ENCODE assay signal across 18 mouse cellular contexts in the genomic region with DNA sequence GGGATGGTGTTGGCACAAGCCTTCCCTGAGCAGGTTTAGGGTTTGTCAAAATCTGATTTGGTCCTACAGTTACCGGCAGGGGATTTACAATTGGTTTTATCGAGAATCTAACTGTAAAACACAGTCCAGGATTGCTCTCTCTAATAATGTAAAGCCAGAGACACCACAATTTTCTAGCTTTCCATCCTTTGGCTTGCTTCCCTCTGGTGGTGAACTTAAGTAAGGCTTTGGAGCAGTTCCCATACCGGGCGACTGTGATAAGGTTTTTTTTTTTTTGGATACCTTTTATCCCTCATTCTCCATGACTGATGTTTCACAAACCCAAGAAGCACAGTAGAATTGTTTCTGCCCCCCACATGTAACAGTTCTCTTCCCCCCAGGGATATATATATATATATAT.
A peak's percentile ranks its signal among the peaks of the same experiment; 100 is the strongest.
DNase-seq lines count a peak whose midpoint lies in the region; ATAC-seq and TF ChIP-seq lines count a peak whose summit lies in the region.
"Had no signal": no experiment of that assay in that cellular context is flagged by ENCODE, and none has a peak within 500 bp of the region (broad histone marks: within the 10 kb centered on the region; RNA-seq: fewer than 3 reads in every experiment).

No protein-coding gene starts in this region.

- WGBS in intestine, postnatal 0 days, result 70% methylated on average over 4 of the region's 4 CpGs
- 61% methylated on average over 4 of the region's 4 CpGs for WGBS in intestine, embryonic 16.5 days
- 68% methylated on average over 4 of the region's 4 CpGs for WGBS in midbrain, postnatal 0 days
- 80% methylated on average over 4 of the region's 4 CpGs for WGBS in midbrain, embryonic 13.5 days
- 55% methylated on average over 4 of the region's 4 CpGs for WGBS in stomach, postnatal 0 days

- CTCF ChIA-PET in Patski (lab: Charles Lee), result no interaction called here

- no peaks in the 10 kb centered on the region for H3K4me1 ChIP-seq in intestine, postnatal 0 days (replicated peaks; ENCODE audit: control insufficient read depth, insufficient read depth, low read length)
- no peaks in the 10 kb centered on the region for H3K4me1 ChIP-seq in intestine, embryonic 16.5 days (ENCODE audit: control insufficient read depth, insufficient read depth, low read length)
- no peaks in the 10 kb centered on the region for H3K4me1 ChIP-seq in midbrain, postnatal 0 days (ENCODE audit: insufficient read depth, low read length)
- no peaks in the 10 kb centered on the region for H3K4me1 ChIP-seq in midbrain, embryonic 13.5 days (replicated peaks)
- H3K4me1 ChIP-seq in stomach, postnatal 0 days (replicated peaks; ENCODE audit: control insufficient read depth, insufficient read depth), result no peaks in the 10 kb centered on the region
- H3K4me1 ChIP-seq: embryonic facial prominence, embryonic 13.5 days; forebrain, embryonic 10.5 days; heart, embryonic 13.5 days; hindbrain, embryonic 10.5 days; intestine, embryonic 15.5 days; liver, embryonic 13.5 days; midbrain, embryonic 12.5 days had no signal

- in situ Hi-C loops in Patski (cut with MboI; ENCODE audit: low pct_unique_long_range_greater_than_20kb), result no loop called here

- POLR2A ChIA-PET in Patski (lab: Charles Lee), result no interaction called here

- no peak for ATAC-seq in intestine, postnatal 0 days
- no peak for ATAC-seq in intestine, embryonic 16.5 days
- no peak for ATAC-seq in midbrain, postnatal 0 days (ENCODE audit: low FRiP score)
- ATAC-seq in midbrain, embryonic 13.5 days, result no peak
- ATAC-seq in Patski, result no peak
- no peak for ATAC-seq in stomach, postnatal 0 days (ENCODE audit: low FRiP score, low TSS enrichment)
- ATAC-seq: intestine, embryonic 15.5 days had no signal

- no peak for TF ChIP-seq EP300 in stomach, postnatal 0 days (optimal IDR thresholded peaks at IDR 0.05)

- H3K27me3 ChIP-seq in intestine, postnatal 0 days (replicated peaks; ENCODE audit: control insufficient read depth, insufficient read depth, low read length), result no peaks in the 10 kb centered on the region
- H3K27me3 ChIP-seq in intestine, embryonic 16.5 days (replicated peaks; ENCODE audit: control insufficient read depth, insufficient read depth, low read length), result no peaks in the 10 kb centered on the region
- H3K27me3 ChIP-seq in midbrain, postnatal 0 days (ENCODE audit: insufficient read depth, low read length), result no peaks in the 10 kb centered on the region
- no peaks in the 10 kb centered on the region for H3K27me3 ChIP-seq in midbrain, embryonic 13.5 days
- peaks cover 14% of the 10 kb centered on the region for H3K27me3 ChIP-seq in Patski
- no peaks in the 10 kb centered on the region for H3K27me3 ChIP-seq in stomach, postnatal 0 days (ENCODE audit: control insufficient read depth, insufficient read depth, low read length)
- H3K27me3 ChIP-seq: embryonic facial prominence, embryonic 13.5 days; heart, embryonic 13.5 days; intestine, embryonic 15.5 days; liver, embryonic 13.5 days; midbrain, embryonic 12.5 days had no signal

- no peaks in the 10 kb centered on the region for H3K36me3 ChIP-seq in intestine, postnatal 0 days (ENCODE audit: control insufficient read depth, insufficient read depth)
- no peaks in the 10 kb centered on the region for H3K36me3 ChIP-seq in intestine, embryonic 16.5 days (ENCODE audit: control insufficient read depth, insufficient read depth, low read length)
- H3K36me3 ChIP-seq in midbrain, postnatal 0 days (ENCODE audit: insufficient read depth, low read length), result no peaks in the 10 kb centered on the region
- no peaks in the 10 kb centered on the region for H3K36me3 ChIP-seq in midbrain, embryonic 13.5 days
- no peaks in the 10 kb centered on the region for H3K36me3 ChIP-seq in stomach, postnatal 0 days (ENCODE audit: control insufficient read depth, insufficient read depth, low read length)
- H3K36me3 ChIP-seq: embryonic facial prominence, embryonic 13.5 days; forebrain, embryonic 10.5 days; heart, embryonic 13.5 days; hindbrain, embryonic 10.5 days; intestine, embryonic 15.5 days; liver, embryonic 13.5 days; midbrain, embryonic 12.5 days had no signal

- no peak overlapping the region for H3K27ac ChIP-seq in intestine, postnatal 0 days (ENCODE audit: low read depth, low read length)
- H3K27ac ChIP-seq in intestine, embryonic 16.5 days (ENCODE audit: low read length), result no peak overlapping the region
- no peak overlapping the region for H3K27ac ChIP-seq in midbrain, postnatal 0 days (ENCODE audit: low read depth, low read length)
- no peak overlapping the region for H3K27ac ChIP-seq in midbrain, embryonic 13.5 days
- no peak overlapping the region for H3K27ac ChIP-seq in stomach, postnatal 0 days (replicated peaks)
- H3K27ac ChIP-seq: embryonic facial prominence, embryonic 13.5 days; forebrain, embryonic 10.5 days; heart, embryonic 13.5 days; hindbrain, embryonic 10.5 days; intestine, embryonic 15.5 days; liver, embryonic 13.5 days; midbrain, embryonic 12.5 days had no signal

- peak; percentile 54 for TF ChIP-seq CTCF in intestine, postnatal 0 days (IDR thresholded peaks at IDR 0.05; ENCODE audit: low read depth)
- peak; percentile 54; the same call in 1 of the 2 replicates for TF ChIP-seq CTCF in midbrain, postnatal 0 days (IDR thresholded peaks at IDR 0.05)
- peak; percentile 18 for TF ChIP-seq CTCF in Patski (IDR thresholded peaks at IDR 0.05)
- TF ChIP-seq CTCF in stomach, postnatal 0 days (IDR thresholded peaks at IDR 0.05; ENCODE audit: low read depth), result peak; percentile 60

- H3K4me3 ChIP-seq in intestine, postnatal 0 days (ENCODE audit: low read depth, low read length), result no peak overlapping the region
- no peak overlapping the region for H3K4me3 ChIP-seq in intestine, embryonic 16.5 days (ENCODE audit: low read length)
- no peak overlapping the region for H3K4me3 ChIP-seq in midbrain, postnatal 0 days (ENCODE audit: low read depth, low read length)
- H3K4me3 ChIP-seq in midbrain, embryonic 13.5 days (replicated peaks), result no peak overlapping the region
- H3K4me3 ChIP-seq in stomach, postnatal 0 days (ENCODE audit: low read depth, low read length), result no peak overlapping the region
- H3K4me3 ChIP-seq: embryonic facial prominence, embryonic 13.5 days; forebrain, embryonic 10.5 days; heart, embryonic 13.5 days; hindbrain, embryonic 10.5 days; intestine, embryonic 15.5 days; liver, embryonic 13.5 days; midbrain, embryonic 12.5 days had no signal

- no peak for DNase-seq in midbrain, postnatal 0 days (ENCODE audit: low spot score)
- no peak for DNase-seq in Patski (ENCODE audit: low read depth, low spot score)
- DNase-seq in stomach, postnatal 0 days (ENCODE audit: low spot score), result no peak
- no peak for DNase-seq in cerebellum, adult 11-12 months
- DNase-seq: adrenal gland, adult 8-10 months; cerebellum, postnatal 14 days; liver, embryonic 13.5 days; lung, postnatal 36 days; right cerebral cortex, postnatal 4 days had no signal

- no peaks in the 10 kb centered on the region for H3K9me3 ChIP-seq in intestine, postnatal 0 days (ENCODE audit: control insufficient read depth)
- H3K9me3 ChIP-seq in intestine, embryonic 16.5 days (ENCODE audit: control insufficient read depth, low read length), result no peaks in the 10 kb centered on the region
- H3K9me3 ChIP-seq in midbrain, postnatal 0 days (ENCODE audit: low read length), result no peaks in the 10 kb centered on the region
- H3K9me3 ChIP-seq in midbrain, embryonic 13.5 days, result 0 out of 2 replicates have a peak, but pooled peaks cover 2% of the 10 kb centered on the region
- no peaks in the 10 kb centered on the region for H3K9me3 ChIP-seq in stomach, postnatal 0 days (ENCODE audit: control insufficient read depth, low read length)
- H3K9me3 ChIP-seq: embryonic facial prominence, embryonic 13.5 days; forebrain, embryonic 10.5 days; heart, embryonic 13.5 days; hindbrain, embryonic 10.5 days; intestine, embryonic 15.5 days; liver, embryonic 13.5 days; midbrain, embryonic 12.5 days had no signal

- no peak overlapping the region for H3K9ac ChIP-seq in intestine, postnatal 0 days (ENCODE audit: low read depth, low read length)
- H3K9ac ChIP-seq in intestine, embryonic 16.5 days (ENCODE audit: low read depth, low read length), result no peak overlapping the region
- no peak overlapping the region for H3K9ac ChIP-seq in midbrain, postnatal 0 days (replicated peaks; ENCODE audit: low read length, poor library complexity, severe bottlenecking)
- no peak overlapping the region for H3K9ac ChIP-seq in midbrain, embryonic 13.5 days (replicated peaks)
- H3K9ac ChIP-seq in stomach, postnatal 0 days (ENCODE audit: low read length), result no peak overlapping the region
- H3K9ac ChIP-seq: embryonic facial prominence, embryonic 13.5 days; heart, embryonic 13.5 days; intestine, embryonic 15.5 days; liver, embryonic 13.5 days; midbrain, embryonic 12.5 days had no signal

- no peak overlapping the region for H3K4me2 ChIP-seq in intestine, postnatal 0 days (replicated peaks; ENCODE audit: low read depth)
- H3K4me2 ChIP-seq in intestine, embryonic 16.5 days (ENCODE audit: low read depth, low read length), result no peak overlapping the region
- H3K4me2 ChIP-seq in midbrain, postnatal 0 days (ENCODE audit: low read depth, low read length, poor library complexity, severe bottlenecking), result no peak overlapping the region
- H3K4me2 ChIP-seq in midbrain, embryonic 13.5 days (replicated peaks), result no peak overlapping the region
- H3K4me2 ChIP-seq in stomach, postnatal 0 days (replicated peaks; ENCODE audit: low read depth), result no peak overlapping the region
- H3K4me2 ChIP-seq: embryonic facial prominence, embryonic 13.5 days; heart, embryonic 13.5 days; intestine, embryonic 15.5 days; liver, embryonic 13.5 days; midbrain, embryonic 12.5 days had no signal
